Mouse (Mus musculus) neutrophil, adult 83 days (primary cell): Measurements from ENCODE around the gene Kcnn4. TPM values are rescaled to one million over a fixed set of nuclear protein-coding genes. Genes with fewer than 3 reads are reported as not detected.

Experiments used
- total RNA-seq, 2 experiments: library from RNA; stranded (reverse); gene quantifications; one replicate each; pipeline ENCODE4 v1.2.4; 2023

Kcnn4 gene
- total RNA-seq = 10 to 100 TPM; 18.0 to 23.3 TPM

GRCm38 (mm10) chr7:24369731-24370541 is at the start of gene Kcnn4:
Gene Kcnn4 (plus strand): TSS chr7:24370263.

GRCm38 (mm10) chr7:24333304-24333986 is 36.6 kb upstream of the Kcnn4 start, which contains the start of gene Tescl:
Gene Tescl (minus strand): TSS chr7:24333936.

GRCm38 (mm10) chr7:24348896-24349295 is 21.2 kb upstream of the Kcnn4 start, which contains the start of gene Lypd5:
Gene Lypd5 (plus strand): TSS chr7:24349196.

GRCm38 (mm10) chr7:24399256-24400081 is 29.4 kb downstream of the Kcnn4 start, which contains the start of gene Smg9:
Gene Smg9 (plus strand): TSS chr7:24399619.

Other genes with a start within 250 kb of the Kcnn4 start
- 1 to 10 TPM; 3.1 to 4.5 TPM for gene Zfp235, start 236.1 kb upstream of the Kcnn4 start, total RNA-seq
- under 1 TPM in 1 of 2 experiments, not detected in 1; 0.28 TPM for gene Zfp114, start 195.2 kb upstream of the Kcnn4 start, total RNA-seq
- gene Zfp111, start 158.8 kb upstream of the Kcnn4 start, total RNA-seq = 1 to 10 TPM; 3.6 to 4.0 TPM
- gene Zfp109, start 132.7 kb upstream of the Kcnn4 start, total RNA-seq = under 1 TPM; 0.73 to 0.90 TPM
- gene Zfp108, start 115.5 kb upstream of the Kcnn4 start, total RNA-seq = under 1 TPM in 1 of 2 experiments, not detected in 1; 0.35 TPM
- under 1 TPM; 0.18 to 0.57 TPM for gene Zfp93, start 99.8 kb upstream of the Kcnn4 start, total RNA-seq
- 1 to 10 TPM; 4.1 to 4.4 TPM for gene Zfp61, start 69.0 kb upstream of the Kcnn4 start, total RNA-seq
- 1 to 10 TPM in 1 of 2 experiments, under 1 TPM in 1; 0.50 to 1.2 TPM for gene Zfp94, start 53.6 kb upstream of the Kcnn4 start, total RNA-seq
- gene Tescl, start 36.3 kb upstream of the Kcnn4 start, total RNA-seq = not detected
- not detected for gene Lypd5, start 21.1 kb upstream of the Kcnn4 start, total RNA-seq
- gene Smg9, start 29.4 kb downstream of the Kcnn4 start, total RNA-seq = 10 to 100 TPM; 47.5 to 50.1 TPM
- 1 to 10 TPM; 1.2 to 1.6 TPM for gene Irgc1, start 82.0 kb downstream of the Kcnn4 start, total RNA-seq
- gene Plaur, start 92.2 kb downstream of the Kcnn4 start, total RNA-seq = 100 to 1,000 TPM; 869 to 905 TPM
- under 1 TPM in 1 of 2 experiments, not detected in 1; 0.20 TPM for gene Cadm4, start 111.8 kb downstream of the Kcnn4 start, total RNA-seq
- gene Zfp428, start 136.7 kb downstream of the Kcnn4 start, total RNA-seq = under 1 TPM; 0.53 to 0.96 TPM
- gene AC161166.1, start 142.2 kb downstream of the Kcnn4 start, total RNA-seq = not detected
- gene Irgq, start 160.4 kb downstream of the Kcnn4 start, total RNA-seq = 1 to 10 TPM; 5.8 to 6.4 TPM
- gene Pinlyp, start 175.9 kb downstream of the Kcnn4 start, total RNA-seq = not detected
- gene Xrcc1, start 176.0 kb downstream of the Kcnn4 start, total RNA-seq = 10 to 100 TPM; 33.5 to 34.6 TPM
- 10 to 100 TPM; 64.1 to 70.6 TPM for gene Ethe1, start 217.3 kb downstream of the Kcnn4 start, total RNA-seq
- gene Zfp575, start 217.4 kb downstream of the Kcnn4 start, total RNA-seq = under 1 TPM in 1 of 2 experiments, not detected in 1; 0.15 TPM
- gene Phldb3, start 240.5 kb downstream of the Kcnn4 start, total RNA-seq = 1 to 10 TPM; 6.0 to 6.7 TPM